Mouse (Mus musculus): ENCODE results near the gene Erbb3. TPM values are rescaled to one million over a fixed set of nuclear protein-coding genes. Genes with fewer than 3 reads are reported as not detected.

Erbb3 gene
- polyA plus RNA-seq, 1 experiment from 2014 or later = 21.4 TPM

GRCm38 (mm10) chr10:128547361-128548032 is 42.0 kb downstream of the Erbb3 start, which contains the start of gene Zc3h10:
Gene Zc3h10 (minus strand): TSS chr10:128547774.
- ATAC-seq = peak; percentile 87
- TF ChIP-seq EP300 (IDR thresholded peaks at IDR 0.05) (peak; percentile 67; the same call in 1 of the 2 replicates), CTCF (IDR thresholded peaks at IDR 0.05) (peak; percentile 71)
- H3K9ac ChIP-seq (replicated peaks; ENCODE audit: low read depth) = peak within 1 kb of the TSS; percentile 87
- no peaks in the 10 kb centered on the region for H3K9me3 ChIP-seq (ENCODE audit: low read length)
- peak within 1 kb of the TSS; percentile 60 for H3K4me2 ChIP-seq (replicated peaks; ENCODE audit: low read depth, low read length)
- peaks cover 23% of the 10 kb centered on the region; the same call in 1 of the 2 replicates for H3K36me3 ChIP-seq (ENCODE audit: insufficient read depth, low read length)
- no peaks in the 10 kb centered on the region for H3K27me3 ChIP-seq (replicated peaks; ENCODE audit: insufficient read depth, low read length)
- H3K27ac ChIP-seq (ENCODE audit: low read length) = peak within 1 kb of the TSS; percentile 96
- no peaks in the 10 kb centered on the region; the same call in 1 of the 2 replicates for H3K4me1 ChIP-seq (ENCODE audit: insufficient read depth, low read depth, low read length)
- WGBS = under 1% methylated on average over 44 of the region's 50 CpGs
- peak within 1 kb of the TSS; percentile 66 for H3K4me3 ChIP-seq (ENCODE audit: low read depth, low read length)
- DNase-seq (ENCODE audit: low spot score) = peak; percentile 100

- H3K4me3 ChIP-seq (ENCODE audit: low read depth, low read length) = peak overlapping the region; percentile 66
- H3K9me3 ChIP-seq (ENCODE audit: low read length) = no peaks in the 10 kb centered on the region
- peak; percentile 39 for DNase-seq (ENCODE audit: low spot score)
- no peaks in the 10 kb centered on the region for H3K27me3 ChIP-seq (replicated peaks; ENCODE audit: insufficient read depth, low read length)
- no peaks in the 10 kb centered on the region; the same call in 1 of the 2 replicates for H3K4me1 ChIP-seq (ENCODE audit: insufficient read depth, low read depth, low read length)
- no peak for TF ChIP-seq CTCF (IDR thresholded peaks at IDR 0.05)
- TF ChIP-seq EP300 (IDR thresholded peaks at IDR 0.05) = no peak
- peak overlapping the region; percentile 88 for H3K27ac ChIP-seq (ENCODE audit: low read length)
- ATAC-seq = no peak
- 15% methylated on average over 7 of the region's 7 CpGs for WGBS
- H3K4me2 ChIP-seq (replicated peaks; ENCODE audit: low read depth, low read length) = peak overlapping the region; percentile 60
- peak overlapping the region; percentile 27 for H3K9ac ChIP-seq (replicated peaks; ENCODE audit: low read depth)
- peaks cover 23% of the 10 kb centered on the region; the same call in 1 of the 2 replicates for H3K36me3 ChIP-seq (ENCODE audit: insufficient read depth, low read length)
Observed at GRCm38 (mm10) chr10:128546787-128547186, 42.7 kb downstream of the Erbb3 start.

GRCm38 (mm10) chr10:128546361-128546760 is 43.1 kb downstream of the Erbb3 start:
- Histone ChIP-seq H3K36me3 (ENCODE audit: insufficient read depth, low read length) (peaks cover 23% of the 10 kb centered on the region; the same call in 1 of the 2 replicates), H3K4me3 (ENCODE audit: low read depth, low read length) (peak overlapping the region; percentile 66), H3K27ac (ENCODE audit: low read length) (peak overlapping the region; percentile 88; the same call in 1 of the 2 replicates), H3K9me3 (ENCODE audit: low read length) (no peaks in the 10 kb centered on the region), H3K4me1 (ENCODE audit: insufficient read depth, low read depth, low read length) (no peaks in the 10 kb centered on the region; the same call in 1 of the 2 replicates), H3K4me2 (replicated peaks; ENCODE audit: low read depth, low read length) (peak overlapping the region; percentile 60), H3K9ac (replicated peaks; ENCODE audit: low read depth) (no peak overlapping the region), H3K27me3 (replicated peaks; ENCODE audit: insufficient read depth, low read length) (no peaks in the 10 kb centered on the region)
- TF ChIP-seq EP300 (IDR thresholded peaks at IDR 0.05) (no peak), CTCF (IDR thresholded peaks at IDR 0.05) (peak; percentile 84)
- ATAC-seq (no peak; the same call in 1 of the 2 replicates), DNase-seq (ENCODE audit: low spot score) (peak; percentile 96)
- WGBS = 6% methylated on average over 4 of the region's 4 CpGs

- H3K4me3 ChIP-seq (ENCODE audit: low read depth, low read length) = no peak overlapping the region
- 84% methylated on average over 3 of the region's 3 CpGs for WGBS
- peaks cover 23% of the 10 kb centered on the region; the same call in 1 of the 2 replicates for H3K36me3 ChIP-seq (ENCODE audit: insufficient read depth, low read length)
- no peak for DNase-seq (ENCODE audit: low spot score)
- H3K9ac ChIP-seq (replicated peaks; ENCODE audit: low read depth) = no peak overlapping the region
- H3K4me2 ChIP-seq (replicated peaks; ENCODE audit: low read depth, low read length) = no peak overlapping the region
- no peaks in the 10 kb centered on the region for H3K27me3 ChIP-seq (replicated peaks; ENCODE audit: insufficient read depth, low read length)
- ATAC-seq = no peak
- no peaks in the 10 kb centered on the region for H3K9me3 ChIP-seq (ENCODE audit: low read length)
- no peak for TF ChIP-seq CTCF (IDR thresholded peaks at IDR 0.05)
- TF ChIP-seq EP300 (IDR thresholded peaks at IDR 0.05) = no peak
- H3K4me1 ChIP-seq (ENCODE audit: insufficient read depth, low read depth, low read length) = no peaks in the 10 kb centered on the region; the same call in 1 of the 2 replicates
- no peak overlapping the region for H3K27ac ChIP-seq (ENCODE audit: low read length)
Observed at GRCm38 (mm10) chr10:128545570-128545898, 43.9 kb downstream of the Erbb3 start.

GRCm38 (mm10) chr10:128544674-128545569 is 44.5 kb downstream of the Erbb3 start:
- H3K27ac ChIP-seq (ENCODE audit: low read length) = no peak overlapping the region
- no peaks in the 10 kb centered on the region for H3K9me3 ChIP-seq (ENCODE audit: low read length)
- TF ChIP-seq EP300 (IDR thresholded peaks at IDR 0.05) (no peak), CTCF (IDR thresholded peaks at IDR 0.05) (no peak)
- ATAC-seq (no peak), DNase-seq (ENCODE audit: low spot score) (no peak)
- no peak overlapping the region for H3K4me3 ChIP-seq (ENCODE audit: low read depth, low read length)
- no peak overlapping the region for H3K9ac ChIP-seq (replicated peaks; ENCODE audit: low read depth)
- 89% methylated on average over 37 of the region's 37 CpGs for WGBS
- H3K4me1 ChIP-seq (ENCODE audit: insufficient read depth, low read depth, low read length) = no peaks in the 10 kb centered on the region; the same call in 1 of the 2 replicates
- H3K36me3 ChIP-seq (ENCODE audit: insufficient read depth, low read length) = peaks cover 23% of the 10 kb centered on the region; the same call in 1 of the 2 replicates
- H3K4me2 ChIP-seq (replicated peaks; ENCODE audit: low read depth, low read length) = no peak overlapping the region
- no peaks in the 10 kb centered on the region for H3K27me3 ChIP-seq (replicated peaks; ENCODE audit: insufficient read depth, low read length)

GRCm38 (mm10) chr10:128544151-128544657 is 45.2 kb downstream of the Erbb3 start:
- no peak for ATAC-seq
- TF ChIP-seq EP300 (IDR thresholded peaks at IDR 0.05) = no peak
- no peak for TF ChIP-seq CTCF (IDR thresholded peaks at IDR 0.05)
- 95% methylated on average over 15 of the region's 15 CpGs for WGBS
- H3K9me3 ChIP-seq (ENCODE audit: low read length) = no peaks in the 10 kb centered on the region
- H3K27ac ChIP-seq (ENCODE audit: low read length) = no peak overlapping the region
- no peak overlapping the region for H3K9ac ChIP-seq (replicated peaks; ENCODE audit: low read depth)
- DNase-seq (ENCODE audit: low spot score) = no peak
- H3K4me3 ChIP-seq (ENCODE audit: low read depth, low read length) = no peak overlapping the region
- H3K4me2 ChIP-seq (replicated peaks; ENCODE audit: low read depth, low read length) = no peak overlapping the region
- H3K36me3 ChIP-seq (ENCODE audit: insufficient read depth, low read length) = peaks cover 23% of the 10 kb centered on the region; the same call in 1 of the 2 replicates
- no peaks in the 10 kb centered on the region; the same call in 1 of the 2 replicates for H3K4me1 ChIP-seq (ENCODE audit: insufficient read depth, low read depth, low read length)
- no peaks in the 10 kb centered on the region for H3K27me3 ChIP-seq (replicated peaks; ENCODE audit: insufficient read depth, low read length)

Data from lung, postnatal 0 days (tissue).